Mouse (Mus musculus) intestine, postnatal 0 days (tissue): Measurements from ENCODE around the gene Kdm7a. TPM values are rescaled to one million over a fixed set of nuclear protein-coding genes. Genes with fewer than 3 reads are reported as not detected.

Source experiments
- ATAC-seq: fragments of 200-750 bp; cut with Nextera tagmentation; 2 replicates; pipeline ENCODE4 v1.8.0; 2017; ENCODE audit warnings: mild to moderate bottlenecking, moderate TSS enrichment, moderate library complexity
- H3K27ac ChIP-seq: fragments of 300-500 bp; sonication (generic); 2 replicates; pipeline ENCODE4 v1.5.1; 2014; ENCODE audit warnings: mild to moderate bottlenecking, low read depth, low read length, moderate library complexity
- H3K27me3 ChIP-seq: fragments of 300-500 bp; sonication (generic); replicated peaks from 2 replicates; pipeline ENCODE4 v1.6.1; 2014; ENCODE audit warnings: low read length, mixed read lengths; ENCODE audit not compliant: control insufficient read depth, insufficient read depth
- H3K36me3 ChIP-seq: fragments of 300-500 bp; sonication (generic); 2 replicates; pipeline ENCODE4 v1.6.1; 2014; ENCODE audit warnings: mild to moderate bottlenecking, moderate library complexity; ENCODE audit not compliant: control insufficient read depth, insufficient read depth
- H3K4me1 ChIP-seq: fragments of 300-500 bp; sonication (generic); replicated peaks from 2 replicates; pipeline ENCODE4 v1.6.1; 2014; ENCODE audit warnings: antibody characterized with exemption, low read length, mixed read lengths; ENCODE audit not compliant: control insufficient read depth, insufficient read depth
- H3K4me2 ChIP-seq: fragments of 300-500 bp; sonication (generic); replicated peaks from 2 replicates; pipeline ENCODE4 v1.6.1; 2014; ENCODE audit warnings: low read depth, mild to moderate bottlenecking, moderate library complexity
- H3K4me3 ChIP-seq: fragments of 300-500 bp; sonication (generic); 2 replicates; pipeline ENCODE4 v1.5.1; 2014; ENCODE audit warnings: low read depth, low read length
- H3K9ac ChIP-seq: fragments of 300-500 bp; sonication (generic); 2 replicates; pipeline ENCODE4 v1.6.1; 2014; ENCODE audit warnings: mild to moderate bottlenecking, low read depth, low read length
- H3K9me3 ChIP-seq: fragments of 300-500 bp; sonication (generic); 2 replicates; pipeline ENCODE4 v1.6.1; 2016; ENCODE audit warnings: mixed run types; ENCODE audit not compliant: control insufficient read depth
- CTCF ChIP-seq: sonication (generic); IDR thresholded peaks from 2 replicates; pipeline ENCODE4 v1.5.1; 2016; ENCODE audit warnings: low read depth, mild to moderate bottlenecking, control low read depth, antibody characterized with exemption, moderate library complexity
- WGBS: fragments of 180-500 bp; shearing (Covaris S2); extraction: QIAGEN DNeasy Blood & Tissue Kit; methylation state at CpG from one replicate; pipeline ENCODE4 v1.1.7; 2014; 5-methylcytosine and 5-hydroxymethylcytosine counted together
- polyA plus RNA-seq: library from polyadenylated mRNA; unstranded; fragments of >200 nt; fragmentation: Nextera tagmentation; extraction: Ambion mirVana; gene quantifications from 2 replicates; pipeline ENCODE4 v1.2.1, GENCODE M21; 2015

The Kdm7a gene
- polyA plus RNA-seq, 1 experiment from 2014 or later: 2.3 TPM

DNA sequence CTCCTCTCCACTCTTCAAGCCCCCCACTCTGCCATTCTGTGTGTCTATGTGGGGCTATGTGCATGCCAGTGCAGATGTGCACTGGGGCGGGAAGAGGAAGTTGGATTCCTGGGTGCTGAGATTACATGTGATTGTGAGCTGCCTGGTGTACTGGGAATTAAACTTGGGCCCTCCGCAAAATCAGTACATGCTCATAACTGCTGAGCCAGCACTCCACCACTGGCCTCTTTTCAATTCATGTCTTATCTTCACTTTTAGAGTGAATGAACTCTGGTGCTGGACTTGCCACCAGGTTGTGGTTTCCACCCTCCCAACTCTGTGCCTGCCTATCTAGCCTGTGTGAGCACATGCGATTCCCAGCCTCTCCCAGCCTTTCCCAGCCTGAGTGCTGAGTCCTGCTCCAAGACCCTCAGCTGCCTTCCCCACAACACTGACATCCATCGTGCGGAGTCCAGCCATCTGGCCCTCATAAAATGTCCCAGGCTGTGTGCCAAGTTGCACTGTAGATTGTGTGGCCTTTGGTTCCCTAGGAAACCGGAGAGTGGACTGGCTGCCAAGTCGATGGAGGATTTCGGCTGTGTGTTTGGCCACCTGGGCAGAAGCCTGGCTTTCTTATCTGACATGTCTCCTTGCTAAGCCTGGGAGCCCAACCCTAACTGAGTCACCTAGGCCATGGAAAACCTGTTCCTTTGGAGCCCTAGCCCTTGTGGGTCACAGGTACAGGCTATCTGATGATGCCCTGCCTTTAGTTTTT, 36.3 kb upstream of the Kdm7a start:
- peaks cover 12% of the 10 kb centered on the region for H3K4me1 ChIP-seq
- no peaks in the 10 kb centered on the region for H3K36me3 ChIP-seq
- no peak for TF ChIP-seq CTCF
- H3K4me2 ChIP-seq: peak overlapping the region; percentile 27
- H3K9me3 ChIP-seq: no peaks in the 10 kb centered on the region
- no peaks in the 10 kb centered on the region for H3K27me3 ChIP-seq
- peak overlapping the region; percentile 93 for H3K27ac ChIP-seq
- ATAC-seq: peak; percentile 91
- WGBS: 9% methylated on average over 8 of the region's 8 CpGs
- no peak overlapping the region for H3K4me3 ChIP-seq
- H3K9ac ChIP-seq: 0 out of 2 replicates have a peak overlapping the region, but pooled peaks have one; percentile 22

DNA sequence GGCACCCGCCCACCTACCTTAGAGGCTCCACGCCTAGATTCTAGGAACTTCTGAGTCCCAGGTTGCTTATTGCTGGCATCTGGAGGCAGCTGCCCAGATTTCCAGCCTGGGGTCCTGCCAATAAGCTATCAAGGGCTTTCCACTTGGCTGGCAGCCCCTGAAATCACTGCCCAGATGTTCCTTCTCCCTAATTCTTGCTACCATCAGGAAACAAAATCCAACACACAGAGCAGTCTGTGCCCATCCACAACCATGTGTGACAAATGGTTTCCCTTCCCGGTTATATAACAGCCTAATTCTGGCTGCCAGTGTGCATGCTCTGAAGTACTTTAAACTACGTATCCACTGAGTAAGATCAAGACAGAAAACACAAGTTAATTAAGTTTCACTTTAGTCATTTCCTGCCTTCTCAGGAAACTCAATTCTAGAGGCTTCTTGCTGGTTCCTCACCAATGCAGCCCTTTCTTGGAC, 34.9 kb upstream of the Kdm7a start:
- 66% methylated on average over 4 of the region's 4 CpGs for WGBS
- Histone ChIP-seq H3K9ac (no peak overlapping the region), H3K4me3 (no peak overlapping the region), H3K27me3 (no peaks in the 10 kb centered on the region), H3K36me3 (no peaks in the 10 kb centered on the region), H3K4me2 (no peak overlapping the region), H3K27ac (peak overlapping the region; percentile 93), H3K9me3 (no peaks in the 10 kb centered on the region), H3K4me1 (peaks cover 13% of the 10 kb centered on the region)
- TF ChIP-seq CTCF: no peak
- ATAC-seq: no peak

DNA sequence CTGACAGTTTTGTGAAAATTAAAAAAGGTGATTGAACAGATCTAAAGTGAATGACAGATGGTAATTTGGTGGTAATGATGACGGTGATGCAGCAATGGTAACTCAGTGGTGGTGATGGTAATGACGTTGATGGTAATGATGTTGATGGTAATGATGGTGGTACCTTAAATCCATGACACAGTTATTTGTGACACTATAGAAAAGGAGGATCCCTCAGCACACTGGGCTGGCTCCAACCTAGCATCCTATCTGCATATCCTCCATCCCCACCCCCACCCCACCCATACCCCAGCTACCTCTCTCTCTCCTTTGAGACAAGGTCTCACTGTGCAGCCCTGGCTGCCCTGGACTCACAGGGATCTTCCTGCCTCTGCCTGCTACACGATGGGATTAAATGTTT, 34.4 kb upstream of the Kdm7a start:
- Histone ChIP-seq H3K36me3 (no peaks in the 10 kb centered on the region), H3K4me2 (no peak overlapping the region), H3K4me1 (peaks cover 13% of the 10 kb centered on the region), H3K27me3 (no peaks in the 10 kb centered on the region), H3K27ac (no peak overlapping the region), H3K9ac (no peak overlapping the region), H3K4me3 (no peak overlapping the region), H3K9me3 (no peaks in the 10 kb centered on the region)
- no peak for ATAC-seq
- 84% methylated on average over 3 of the region's 3 CpGs for WGBS
- TF ChIP-seq CTCF: no peak

DNA sequence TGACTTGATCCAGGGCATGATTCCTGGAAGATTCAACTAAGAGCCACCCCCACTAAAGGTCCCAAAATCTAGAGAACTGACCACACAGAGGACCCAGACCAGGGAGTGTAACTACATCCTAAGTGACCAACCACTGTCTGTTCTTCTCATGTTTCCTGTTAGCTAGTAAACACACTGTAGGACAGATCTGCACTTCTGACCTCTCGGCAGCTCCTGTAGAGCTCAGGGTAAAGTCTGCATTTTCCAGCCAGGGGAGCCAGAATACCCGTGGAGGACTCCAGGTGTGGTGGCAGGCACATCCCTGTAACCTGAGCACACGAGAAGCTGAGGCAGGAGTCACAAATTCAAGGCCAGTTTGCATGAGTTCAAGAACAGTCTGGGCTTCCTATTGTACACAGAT, 31.3 kb upstream of the Kdm7a start:
- H3K4me1 ChIP-seq: peaks cover 9% of the 10 kb centered on the region
- TF ChIP-seq CTCF: no peak
- H3K4me2 ChIP-seq: no peak overlapping the region
- H3K9me3 ChIP-seq: no peaks in the 10 kb centered on the region
- no peak overlapping the region for H3K4me3 ChIP-seq
- no peak overlapping the region for H3K27ac ChIP-seq
- 17% methylated on average over 3 of the region's 3 CpGs for WGBS
- H3K9ac ChIP-seq: no peak overlapping the region
- no peaks in the 10 kb centered on the region for H3K27me3 ChIP-seq
- no peaks in the 10 kb centered on the region for H3K36me3 ChIP-seq
- peak; percentile 45 for ATAC-seq

DNA sequence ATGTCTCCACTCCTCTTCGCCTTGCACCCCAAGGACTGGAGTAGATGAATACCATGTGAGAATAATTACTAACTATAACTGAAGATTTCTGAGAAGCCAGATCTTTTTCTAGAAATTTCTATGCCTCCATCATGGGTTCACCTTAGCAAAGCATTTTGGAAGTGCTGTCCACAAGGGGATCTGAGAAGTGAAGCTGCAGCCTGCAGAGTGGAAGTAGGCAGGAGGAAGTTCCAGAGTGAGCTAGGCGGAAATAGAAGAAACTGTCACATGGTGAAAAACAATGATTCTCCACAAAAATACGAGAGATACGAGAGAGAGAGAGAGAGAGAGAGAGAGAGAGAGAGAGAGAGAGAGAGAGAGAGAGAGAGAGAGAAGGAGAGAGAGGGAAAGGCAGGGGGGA, 26.0 kb upstream of the Kdm7a start:
- no peaks in the 10 kb centered on the region for H3K27me3 ChIP-seq
- H3K9ac ChIP-seq: no peak overlapping the region
- no peak for TF ChIP-seq CTCF
- WGBS: 75% methylated on average over 4 of the region's 4 CpGs
- no peak overlapping the region for H3K4me2 ChIP-seq
- no peak overlapping the region for H3K27ac ChIP-seq
- H3K9me3 ChIP-seq: no peaks in the 10 kb centered on the region
- no peaks in the 10 kb centered on the region for H3K36me3 ChIP-seq
- no peak overlapping the region for H3K4me3 ChIP-seq
- ATAC-seq: no peak
- no peaks in the 10 kb centered on the region for H3K4me1 ChIP-seq

DNA sequence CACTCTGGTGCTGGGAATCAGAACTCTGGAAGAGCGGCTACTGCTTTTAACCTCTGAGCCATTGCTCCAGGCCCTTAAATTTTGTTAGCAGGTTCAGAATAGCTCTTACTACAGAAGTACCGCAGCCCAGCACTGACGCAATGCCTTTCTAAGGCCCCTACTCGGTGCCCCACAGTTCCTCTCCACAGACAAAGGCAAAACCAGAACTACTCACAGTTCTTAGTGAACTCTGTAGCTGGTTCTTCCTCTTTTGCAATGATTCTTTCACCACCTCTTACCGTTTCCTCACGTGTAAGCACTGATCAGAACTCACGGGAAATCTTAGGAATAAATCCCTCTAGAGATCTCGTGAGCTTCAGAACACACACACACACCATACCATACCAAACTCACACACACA, 24.1 kb upstream of the Kdm7a start:
- no peak for ATAC-seq
- Histone ChIP-seq H3K4me3 (no peak overlapping the region), H3K4me2 (no peak overlapping the region), H3K36me3 (no peaks in the 10 kb centered on the region), H3K9ac (no peak overlapping the region), H3K27ac (no peak overlapping the region), H3K27me3 (no peaks in the 10 kb centered on the region), H3K9me3 (no peaks in the 10 kb centered on the region), H3K4me1 (no peaks in the 10 kb centered on the region)
- WGBS: 80% methylated on average over 8 of the region's 8 CpGs
- no peak for TF ChIP-seq CTCF
